Mouse (Mus musculus): ENCODE measurements at regions not wholly inside any gene's neighbourhood (a gene's known extent, or its start where the extent isn't known, plus 50 kb on each side); places are given as distances from the start of the nearest gene placed in this dataset.

GRCm38 (mm10) chr14:79851795-79852194 lies 80.7 kb upstream of the Pcdh8 start:
- H3ac ChIP-seq (ENCODE audit: control insufficient read depth, insufficient read length), result no peak overlapping the region
- no peaks in the 10 kb centered on the region for H3K27me3 ChIP-seq (ENCODE audit: control insufficient read depth, insufficient read depth, insufficient read length)
- H3K4me2 ChIP-seq (ENCODE audit: low read depth), result no peak overlapping the region
- H3K79me2 ChIP-seq (ENCODE audit: control insufficient read depth, insufficient read depth), result no peaks in the 10 kb centered on the region
- H3K36me3 ChIP-seq (ENCODE audit: control insufficient read depth, insufficient read depth), result no peaks in the 10 kb centered on the region
- TF ChIP-seq MAX (IDR thresholded peaks at IDR 0.05; ENCODE audit: low read depth) (no peak), USF1 (IDR thresholded peaks at IDR 0.05; ENCODE audit: low read depth) (no peak), POLR2A (IDR thresholded peaks at IDR 0.05; ENCODE audit: insufficient read length, low read depth) (no peak), TCF3 (IDR thresholded peaks at IDR 0.05; ENCODE audit: insufficient read length, low read depth) (no peak), CEBPB (IDR thresholded peaks at IDR 0.05; ENCODE audit: insufficient read depth, poor library complexity, severe bottlenecking) (no peak), POLR2AphosphoS2 (IDR thresholded peaks at IDR 0.05; ENCODE audit: insufficient read length, low read depth) (no peak), MYOD1 (IDR thresholded peaks at IDR 0.05; ENCODE audit: control insufficient read depth in 1 of 3, insufficient read length in 2 of 3, low read depth in 2 of 3) (no peak), TCF12 (IDR thresholded peaks at IDR 0.05; ENCODE audit: insufficient read depth, poor library complexity, severe bottlenecking) (no peak), SRF (IDR thresholded peaks at IDR 0.05; ENCODE audit: control insufficient read depth, insufficient read length, low read depth) (no peak), REST (IDR thresholded peaks at IDR 0.05; ENCODE audit: insufficient read depth, insufficient read length) (no peak), E2F4 (IDR thresholded peaks at IDR 0.05; ENCODE audit: insufficient read depth) (no peak), MYOG (IDR thresholded peaks at IDR 0.05; ENCODE audit: control insufficient read depth in 1 of 3, insufficient read depth in 1 of 3, insufficient read length in 2 of 3, low read depth in 2 of 3) (no peak)
- no peak overlapping the region for H3K4me3 ChIP-seq

- Histone ChIP-seq H3K4me2 (ENCODE audit: low read depth) (no peak overlapping the region), H3ac (ENCODE audit: control insufficient read depth, insufficient read length) (no peak overlapping the region), H3K79me2 (ENCODE audit: control insufficient read depth, insufficient read depth) (no peaks in the 10 kb centered on the region), H3K4me3 (no peak overlapping the region), H3K36me3 (ENCODE audit: control insufficient read depth, insufficient read depth) (no peaks in the 10 kb centered on the region), H3K27me3 (ENCODE audit: control insufficient read depth, insufficient read depth, insufficient read length) (no peaks in the 10 kb centered on the region)
- no peak for TF ChIP-seq POLR2A (IDR thresholded peaks at IDR 0.05; ENCODE audit: insufficient read length, low read depth)
- TF ChIP-seq TCF12 (IDR thresholded peaks at IDR 0.05; ENCODE audit: insufficient read depth, poor library complexity, severe bottlenecking), result no peak
- TF ChIP-seq TCF3 (IDR thresholded peaks at IDR 0.05; ENCODE audit: insufficient read length, low read depth), result no peak
- TF ChIP-seq MYOD1 (IDR thresholded peaks at IDR 0.05; ENCODE audit: control insufficient read depth in 1 of 3, insufficient read length in 2 of 3, low read depth in 2 of 3), result no peak
- TF ChIP-seq E2F4 (IDR thresholded peaks at IDR 0.05; ENCODE audit: insufficient read depth), result no peak
- TF ChIP-seq REST (IDR thresholded peaks at IDR 0.05; ENCODE audit: insufficient read depth, insufficient read length), result no peak
- no peak for TF ChIP-seq POLR2AphosphoS2 (IDR thresholded peaks at IDR 0.05; ENCODE audit: insufficient read length, low read depth)
- TF ChIP-seq CEBPB (IDR thresholded peaks at IDR 0.05; ENCODE audit: insufficient read depth, poor library complexity, severe bottlenecking), result no peak
- TF ChIP-seq SRF (IDR thresholded peaks at IDR 0.05; ENCODE audit: control insufficient read depth, insufficient read length, low read depth), result no peak
- no peak for TF ChIP-seq MAX (IDR thresholded peaks at IDR 0.05; ENCODE audit: low read depth)
- no peak for TF ChIP-seq USF1 (IDR thresholded peaks at IDR 0.05; ENCODE audit: low read depth)
- no peak for TF ChIP-seq MYOG (IDR thresholded peaks at IDR 0.05; ENCODE audit: control insufficient read depth in 1 of 3, insufficient read depth in 1 of 3, insufficient read length in 2 of 3, low read depth in 2 of 3)
These were observed 80.1 kb upstream of the Pcdh8 start for GRCm38 (mm10) chr14:79851231-79851630.

GRCm38 (mm10) chr14:79849617-79850435 lies 78.7 kb upstream of the Pcdh8 start:
- Histone ChIP-seq H3K27me3 (ENCODE audit: control insufficient read depth, insufficient read depth, insufficient read length) (no peaks in the 10 kb centered on the region), H3K36me3 (ENCODE audit: control insufficient read depth, insufficient read depth) (no peaks in the 10 kb centered on the region), H3K4me2 (ENCODE audit: low read depth) (no peak overlapping the region), H3ac (ENCODE audit: control insufficient read depth, insufficient read length) (no peak overlapping the region), H3K4me3 (no peak overlapping the region), H3K79me2 (ENCODE audit: control insufficient read depth, insufficient read depth) (no peaks in the 10 kb centered on the region)
- TF ChIP-seq REST (IDR thresholded peaks at IDR 0.05; ENCODE audit: insufficient read depth, insufficient read length) (no peak), TCF12 (IDR thresholded peaks at IDR 0.05; ENCODE audit: insufficient read depth, poor library complexity, severe bottlenecking) (no peak), POLR2AphosphoS2 (IDR thresholded peaks at IDR 0.05; ENCODE audit: insufficient read length, low read depth) (no peak), MAX (IDR thresholded peaks at IDR 0.05; ENCODE audit: low read depth) (no peak), MYOD1 (IDR thresholded peaks at IDR 0.05; ENCODE audit: control insufficient read depth in 1 of 3, insufficient read length in 2 of 3, low read depth in 2 of 3) (no peak), POLR2A (IDR thresholded peaks at IDR 0.05; ENCODE audit: insufficient read length, low read depth) (no peak), E2F4 (IDR thresholded peaks at IDR 0.05; ENCODE audit: insufficient read depth) (no peak), TCF3 (IDR thresholded peaks at IDR 0.05; ENCODE audit: insufficient read length, low read depth) (no peak)

GRCm38 (mm10) chr14:79848116-79848515 lies 77.0 kb upstream of the Pcdh8 start:
- Histone ChIP-seq H3K27me3 (ENCODE audit: control insufficient read depth, insufficient read depth, insufficient read length) (no peaks in the 10 kb centered on the region), H3K36me3 (ENCODE audit: control insufficient read depth, insufficient read depth) (no peaks in the 10 kb centered on the region), H3K4me2 (ENCODE audit: low read depth) (no peak overlapping the region), H3ac (ENCODE audit: control insufficient read depth, insufficient read length) (no peak overlapping the region), H3K4me3 (no peak overlapping the region), H3K79me2 (ENCODE audit: control insufficient read depth, insufficient read depth) (no peaks in the 10 kb centered on the region)
- TF ChIP-seq E2F4 (IDR thresholded peaks at IDR 0.05; ENCODE audit: insufficient read depth) (no peak), SRF (IDR thresholded peaks at IDR 0.05; ENCODE audit: control insufficient read depth, insufficient read length, low read depth) (no peak), TCF12 (IDR thresholded peaks at IDR 0.05; ENCODE audit: insufficient read depth, poor library complexity, severe bottlenecking) (no peak)

GRCm38 (mm10) chr14:79844306-79844705 lies 73.2 kb upstream of the Pcdh8 start:
- Histone ChIP-seq H3ac (ENCODE audit: control insufficient read depth, insufficient read length) (no peak overlapping the region), H3K4me3 (no peak overlapping the region), H3K36me3 (ENCODE audit: control insufficient read depth, insufficient read depth) (no peaks in the 10 kb centered on the region), H3K4me2 (ENCODE audit: low read depth) (no peak overlapping the region), H3K79me2 (ENCODE audit: control insufficient read depth, insufficient read depth) (no peaks in the 10 kb centered on the region), H3K27me3 (ENCODE audit: control insufficient read depth, insufficient read depth, insufficient read length) (no peaks in the 10 kb centered on the region)
- TF ChIP-seq MYOD1 (IDR thresholded peaks at IDR 0.05; ENCODE audit: control insufficient read depth in 1 of 3, insufficient read length in 2 of 3, low read depth in 2 of 3), result no peak
- no peak for TF ChIP-seq MYOG (IDR thresholded peaks at IDR 0.05; ENCODE audit: control insufficient read depth in 1 of 3, insufficient read depth in 1 of 3, insufficient read length in 2 of 3, low read depth in 2 of 3)
- TF ChIP-seq REST (IDR thresholded peaks at IDR 0.05; ENCODE audit: insufficient read depth, insufficient read length), result no peak
- TF ChIP-seq POLR2A (IDR thresholded peaks at IDR 0.05; ENCODE audit: insufficient read length, low read depth), result no peak
- TF ChIP-seq SRF (IDR thresholded peaks at IDR 0.05; ENCODE audit: control insufficient read depth, insufficient read length, low read depth), result no peak
- TF ChIP-seq E2F4 (IDR thresholded peaks at IDR 0.05; ENCODE audit: insufficient read depth), result no peak
- no peak for TF ChIP-seq MAX (IDR thresholded peaks at IDR 0.05; ENCODE audit: low read depth)
